Mouse (Mus musculus): ENCODE measurements around the gene Tmem179b. TPM values are rescaled to one million over a fixed set of nuclear protein-coding genes. Genes with fewer than 3 reads are reported as not detected.

Tmem179b gene
- polyA plus RNA-seq, 2 experiments = 63.5 to 83.6 TPM

DNA sequence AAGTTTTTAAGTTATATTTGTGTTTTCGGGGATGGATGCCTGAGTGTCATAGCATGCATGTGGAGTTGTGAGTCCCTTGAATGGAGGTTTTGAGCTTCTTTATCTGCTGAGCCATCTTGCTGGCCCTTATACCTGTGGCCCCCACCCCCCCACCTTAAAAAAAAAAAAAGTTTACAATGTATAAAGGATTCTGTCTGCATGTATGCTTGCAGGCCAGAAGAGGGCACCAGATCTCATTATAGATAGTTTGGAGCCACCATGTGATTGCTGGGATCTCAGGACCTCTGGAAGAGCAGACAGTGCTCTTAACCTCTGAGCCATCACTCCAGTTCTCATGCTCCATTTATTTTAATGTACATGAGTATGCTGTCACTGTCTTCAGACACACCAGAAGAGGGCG, 26.9 kb downstream of the Tmem179b start:
- TF ChIP-seq POLR2A (IDR thresholded peaks at IDR 0.05; ENCODE audit: borderline replicate concordance, extremely low read depth, insufficient read depth, insufficient read length) = no peak
- Histone ChIP-seq H3K27ac (replicated peaks; ENCODE audit: low read depth, low read length) (no peak overlapping the region), H3K4me3 (replicated peaks; ENCODE audit: low read length) (no peak overlapping the region), H3K4me2 (replicated peaks; ENCODE audit: low read depth, low read length, severe bottlenecking) (no peak overlapping the region), H3K36me3 (ENCODE audit: control insufficient read depth, insufficient read depth, low read length) (peaks cover 96% of the 10 kb centered on the region), H3K4me1 (ENCODE audit: control insufficient read depth, insufficient read depth, low read length) (peaks cover 11% of the 10 kb centered on the region), H3K9ac (ENCODE audit: low read depth, low read length, severe bottlenecking) (no peak overlapping the region), H3K27me3 (ENCODE audit: control insufficient read depth, insufficient read depth, low read length) (no peaks in the 10 kb centered on the region), H3K9me3 (ENCODE audit: control insufficient read depth, low read length) (no peaks in the 10 kb centered on the region)
- no peak for DNase-seq (ENCODE audit: low spot score)
- 74% methylated on average over 2 of the region's 2 CpGs for WGBS
- no peak for ATAC-seq (ENCODE audit: low FRiP score, low read depth)

DNA sequence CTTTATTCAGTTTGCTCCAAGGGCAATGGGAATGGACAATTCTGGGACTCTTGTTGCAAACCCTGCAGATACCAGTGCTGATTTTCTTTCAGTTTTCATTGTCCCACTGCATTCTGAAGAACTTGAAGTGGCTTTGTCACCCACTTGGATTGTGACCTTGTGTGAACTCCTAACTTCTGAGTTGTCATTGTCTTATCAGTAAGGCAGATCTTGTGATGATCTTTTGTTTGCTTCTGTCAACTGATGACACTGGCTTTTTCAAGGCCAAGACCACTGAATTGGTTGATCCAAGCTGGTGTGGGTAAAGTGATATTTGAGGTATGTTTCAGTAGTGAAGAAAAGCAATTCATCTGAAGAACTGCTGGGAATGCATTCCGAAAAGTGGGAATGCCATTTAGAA, 28.9 kb downstream of the Tmem179b start:
- H3K9ac ChIP-seq (ENCODE audit: low read depth, low read length, severe bottlenecking) = no peak overlapping the region

DNA sequence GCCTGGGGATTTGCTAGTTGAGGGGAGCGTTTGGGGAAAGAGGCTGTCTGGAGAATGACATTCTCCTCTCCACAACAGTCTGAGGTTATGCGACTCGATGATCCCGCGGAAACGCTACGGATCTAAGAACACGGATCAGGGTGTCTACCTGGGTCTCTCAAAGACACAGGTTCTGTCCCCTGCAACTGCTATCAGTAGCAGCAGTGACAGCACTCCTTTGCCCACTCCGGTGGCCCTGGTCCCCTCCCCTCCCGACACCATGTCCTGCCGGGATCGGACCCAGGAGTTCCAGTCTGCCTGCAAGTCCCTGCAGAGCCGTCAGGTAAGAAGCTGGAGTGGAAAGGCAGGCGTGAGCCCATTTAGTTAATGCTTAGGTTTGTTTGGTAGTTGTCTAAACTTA, 32.1 kb downstream of the Tmem179b start:
- Histone ChIP-seq H3K4me1 (ENCODE audit: control insufficient read depth, insufficient read depth, low read length) (peaks cover 17% of the 10 kb centered on the region), H3K27me3 (ENCODE audit: control insufficient read depth, insufficient read depth, low read length) (no peaks in the 10 kb centered on the region), H3K4me3 (replicated peaks; ENCODE audit: low read length) (peak overlapping the region; percentile 96), H3K4me2 (replicated peaks; ENCODE audit: low read depth, low read length, severe bottlenecking) (peak overlapping the region; percentile 95), H3K9ac (ENCODE audit: low read depth, low read length, severe bottlenecking) (peak overlapping the region; percentile 88), H3K27ac (replicated peaks; ENCODE audit: low read depth, low read length) (peak overlapping the region; percentile 97), H3K36me3 (ENCODE audit: control insufficient read depth, insufficient read depth, low read length) (peaks cover 80% of the 10 kb centered on the region), H3K9me3 (ENCODE audit: control insufficient read depth, low read length) (no peaks in the 10 kb centered on the region)
- DNase-seq (ENCODE audit: low spot score) = no peak
- ATAC-seq (ENCODE audit: low FRiP score, low read depth) = no peak
- no peak for TF ChIP-seq POLR2A (IDR thresholded peaks at IDR 0.05; ENCODE audit: borderline replicate concordance, extremely low read depth, insufficient read depth, insufficient read length)
- 16% methylated on average over 12 of the region's 14 CpGs for WGBS

More for the DNA sequence above, 28.9 kb downstream of the Tmem179b start:
- Histone ChIP-seq H3K4me3 (replicated peaks; ENCODE audit: low read length) (no peak overlapping the region), H3K4me1 (ENCODE audit: control insufficient read depth, insufficient read depth, low read length) (peaks cover 17% of the 10 kb centered on the region), H3K36me3 (ENCODE audit: control insufficient read depth, insufficient read depth, low read length) (peaks cover 83% of the 10 kb centered on the region), H3K27ac (replicated peaks; ENCODE audit: low read depth, low read length) (no peak overlapping the region), H3K27me3 (ENCODE audit: control insufficient read depth, insufficient read depth, low read length) (no peaks in the 10 kb centered on the region), H3K9me3 (ENCODE audit: control insufficient read depth, low read length) (no peaks in the 10 kb centered on the region), H3K4me2 (replicated peaks; ENCODE audit: low read depth, low read length, severe bottlenecking) (no peak overlapping the region)
- TF ChIP-seq POLR2A (IDR thresholded peaks at IDR 0.05; ENCODE audit: borderline replicate concordance, extremely low read depth, insufficient read depth, insufficient read length) = no peak
- ATAC-seq (ENCODE audit: low FRiP score, low read depth) (no peak), DNase-seq (ENCODE audit: low spot score) (no peak)
- 96% methylated on average over 1 of the region's 1 CpGs for WGBS

DNA sequence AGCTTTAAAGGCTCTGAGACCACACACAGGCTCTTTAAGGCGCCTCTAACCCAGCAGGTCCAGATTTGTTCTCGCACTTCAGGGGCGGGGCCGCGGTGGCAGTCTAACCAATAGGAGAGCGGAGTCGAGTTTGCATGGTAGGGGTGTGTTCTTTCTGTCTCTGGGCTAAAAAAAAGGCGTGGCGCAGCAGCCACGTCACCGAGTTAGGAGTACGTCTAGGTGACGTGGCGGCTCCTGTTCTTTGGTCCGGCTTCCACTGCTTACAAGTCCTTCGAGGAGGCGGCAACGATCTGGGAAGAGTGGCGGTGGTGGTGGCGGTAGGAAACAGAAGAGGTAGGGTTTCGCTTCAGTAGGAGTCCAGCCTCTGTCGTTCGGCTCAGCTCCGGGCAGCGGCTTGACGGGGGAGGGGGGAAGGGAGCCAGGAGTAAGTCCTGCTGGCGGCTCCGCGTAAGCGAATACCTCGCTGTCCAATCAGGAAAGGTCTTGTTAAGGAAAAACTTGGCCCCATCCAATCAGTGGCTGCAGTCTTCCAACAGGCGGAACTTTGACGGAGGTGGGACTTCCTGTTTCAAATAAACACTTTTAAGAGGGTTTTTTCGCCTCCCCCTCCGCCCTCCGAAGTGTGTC, 32.9 kb downstream of the Tmem179b start, which contains the start of gene Stx5a:
TSS of gene Stx5a (plus strand) at position 171 of the 627 bp plus-strand sequence.
- H3K9me3 ChIP-seq (ENCODE audit: control insufficient read depth, low read length) = no peaks in the 10 kb centered on the region
- ATAC-seq (ENCODE audit: low FRiP score, low read depth) (peak; percentile 98), DNase-seq (ENCODE audit: low spot score) (peak; percentile 99)
- H3K36me3 ChIP-seq (ENCODE audit: control insufficient read depth, insufficient read depth, low read length) = peaks cover 72% of the 10 kb centered on the region
- H3K27ac ChIP-seq (replicated peaks; ENCODE audit: low read depth, low read length) = peak within 1 kb of the TSS; percentile 97
- TF ChIP-seq POLR2A (IDR thresholded peaks at IDR 0.05; ENCODE audit: borderline replicate concordance, extremely low read depth, insufficient read depth, insufficient read length) = peak; percentile 55; the same call in 1 of the 2 replicates
- under 1% methylated on average over 36 of the region's 36 CpGs for WGBS
- H3K4me2 ChIP-seq (replicated peaks; ENCODE audit: low read depth, low read length, severe bottlenecking) = peak within 1 kb of the TSS; percentile 95
- H3K27me3 ChIP-seq (ENCODE audit: control insufficient read depth, insufficient read depth, low read length) = no peaks in the 10 kb centered on the region
- H3K9ac ChIP-seq (ENCODE audit: low read depth, low read length, severe bottlenecking) = peak within 1 kb of the TSS; percentile 88
- H3K4me1 ChIP-seq (ENCODE audit: control insufficient read depth, insufficient read depth, low read length) = peaks cover 19% of the 10 kb centered on the region
- peak within 1 kb of the TSS; percentile 96 for H3K4me3 ChIP-seq (replicated peaks; ENCODE audit: low read length)

DNA sequence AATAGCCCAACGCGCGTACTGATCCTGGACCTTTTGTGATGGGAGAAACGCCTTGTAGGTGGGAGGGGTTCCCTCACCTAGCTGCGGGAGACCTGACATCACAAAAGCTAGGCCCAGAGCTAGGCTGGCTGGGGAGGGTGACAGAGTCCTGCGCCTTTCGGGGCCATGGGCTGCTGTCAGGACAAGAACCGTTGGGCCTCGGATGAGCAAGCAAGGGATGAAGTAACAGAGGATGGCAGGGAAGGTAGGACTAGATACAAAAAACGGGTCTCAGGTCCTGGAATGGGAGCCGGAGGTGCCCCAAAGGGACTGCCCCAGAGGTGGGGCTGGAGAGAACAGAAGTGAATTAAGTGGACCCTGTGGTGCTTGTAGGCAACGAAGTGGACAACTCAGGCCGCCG, 33.7 kb downstream of the Tmem179b start, which contains the start of gene 1700092M07Rik:
TSS of gene 1700092M07Rik (plus strand) at position 116 of the 400 bp plus-strand sequence.
- WGBS = 64% methylated on average over 14 of the region's 14 CpGs
- DNase-seq (ENCODE audit: low spot score) (no peak), ATAC-seq (ENCODE audit: low FRiP score, low read depth) (no peak)
- no peaks in the 10 kb centered on the region for H3K9me3 ChIP-seq (ENCODE audit: control insufficient read depth, low read length)
- H3K27ac ChIP-seq (replicated peaks; ENCODE audit: low read depth, low read length) = peak within 1 kb of the TSS; percentile 97
- H3K4me2 ChIP-seq (replicated peaks; ENCODE audit: low read depth, low read length, severe bottlenecking) = peak within 1 kb of the TSS; percentile 61
- no peak for TF ChIP-seq POLR2A (IDR thresholded peaks at IDR 0.05; ENCODE audit: borderline replicate concordance, extremely low read depth, insufficient read depth, insufficient read length)
- H3K27me3 ChIP-seq (ENCODE audit: control insufficient read depth, insufficient read depth, low read length) = no peaks in the 10 kb centered on the region
- peak within 1 kb of the TSS; percentile 96 for H3K4me3 ChIP-seq (replicated peaks; ENCODE audit: low read length)
- peaks cover 19% of the 10 kb centered on the region for H3K4me1 ChIP-seq (ENCODE audit: control insufficient read depth, insufficient read depth, low read length)
- H3K36me3 ChIP-seq (ENCODE audit: control insufficient read depth, insufficient read depth, low read length) = peaks cover 65% of the 10 kb centered on the region
- peak within 1 kb of the TSS; percentile 88 for H3K9ac ChIP-seq (ENCODE audit: low read depth, low read length, severe bottlenecking)

Data from limb, embryonic 14.5 days (tissue).